Mouse (Mus musculus): Measurements from ENCODE around the gene Usp46. TPM values are rescaled to one million over a fixed set of nuclear protein-coding genes. Genes with fewer than 3 reads are reported as not detected.

Gene Usp46
- polyA plus RNA-seq, 1 experiment from 2014 or later, result 32.9 TPM

- Histone ChIP-seq H3K36me3 (ENCODE audit: control insufficient read depth, insufficient read depth, low read length) (no peaks in the 10 kb centered on the region), H3K27me3 (replicated peaks; ENCODE audit: control insufficient read depth, insufficient read depth, low read length) (no peaks in the 10 kb centered on the region), H3K9me3 (ENCODE audit: control insufficient read depth, low read length) (no peaks in the 10 kb centered on the region), H3K4me2 (no peak overlapping the region), H3K4me3 (ENCODE audit: low read depth, low read length) (no peak overlapping the region), H3K27ac (ENCODE audit: low read depth, low read length) (no peak overlapping the region), H3K9ac (ENCODE audit: low read depth, low read length) (no peak overlapping the region), H3K4me1 (replicated peaks; ENCODE audit: control insufficient read depth, insufficient read depth, low read length) (no peaks in the 10 kb centered on the region)
- 84% methylated on average over 5 of the region's 5 CpGs for WGBS
- ATAC-seq (replicated peaks; ENCODE audit: low FRiP score) (no peak), DNase-seq (ENCODE audit: low spot score) (no peak)
Measured at GRCm38 (mm10) chr5:73958096-73958495, 110.1 kb downstream of the Usp46 start.

- H3K4me3 ChIP-seq (ENCODE audit: low read depth, low read length), result no peak overlapping the region
- DNase-seq (ENCODE audit: low spot score), result no peak
- no peaks in the 10 kb centered on the region for H3K9me3 ChIP-seq (ENCODE audit: control insufficient read depth, low read length)
- no peaks in the 10 kb centered on the region for H3K36me3 ChIP-seq (ENCODE audit: control insufficient read depth, insufficient read depth, low read length)
- no peaks in the 10 kb centered on the region for H3K4me1 ChIP-seq (replicated peaks; ENCODE audit: control insufficient read depth, insufficient read depth, low read length)
- ATAC-seq (replicated peaks; ENCODE audit: low FRiP score), result no peak
- no peak overlapping the region for H3K27ac ChIP-seq (ENCODE audit: low read depth, low read length)
- WGBS, result 74% methylated on average over 3 of the region's 3 CpGs
- no peak overlapping the region for H3K9ac ChIP-seq (ENCODE audit: low read depth, low read length)
- H3K27me3 ChIP-seq (replicated peaks; ENCODE audit: control insufficient read depth, insufficient read depth, low read length), result no peaks in the 10 kb centered on the region
- H3K4me2 ChIP-seq, result no peak overlapping the region
Measured at GRCm38 (mm10) chr5:73955691-73956090, 112.5 kb downstream of the Usp46 start.

DNA sequence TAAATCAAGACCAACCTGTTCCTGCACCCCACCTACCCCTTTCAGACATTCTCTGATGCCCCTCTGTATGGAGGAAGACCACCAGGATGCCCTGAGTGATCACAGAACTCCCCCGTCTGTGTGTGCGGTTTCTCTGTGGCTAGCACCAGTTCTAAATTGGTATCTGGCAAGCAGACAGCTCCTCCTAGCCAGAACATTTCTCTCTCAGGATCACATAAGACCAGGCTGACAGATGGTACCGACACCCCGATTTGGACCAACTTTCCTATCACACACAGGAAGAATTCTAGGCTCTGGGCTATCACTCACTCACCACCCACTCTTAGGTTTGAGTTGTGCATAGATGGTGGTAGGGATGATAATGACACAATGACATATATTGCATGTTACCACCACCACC lies 113.2 kb downstream of the Usp46 start:
- no peak overlapping the region for H3K4me3 ChIP-seq (ENCODE audit: low read depth, low read length)
- no peak for ATAC-seq (replicated peaks; ENCODE audit: low FRiP score)
- 88% methylated on average over 4 of the region's 4 CpGs for WGBS
- no peak for DNase-seq (ENCODE audit: low spot score)
- H3K27me3 ChIP-seq (replicated peaks; ENCODE audit: control insufficient read depth, insufficient read depth, low read length), result no peaks in the 10 kb centered on the region
- H3K27ac ChIP-seq (ENCODE audit: low read depth, low read length), result no peak overlapping the region
- H3K9me3 ChIP-seq (ENCODE audit: control insufficient read depth, low read length), result no peaks in the 10 kb centered on the region
- H3K4me2 ChIP-seq, result no peak overlapping the region
- H3K36me3 ChIP-seq (ENCODE audit: control insufficient read depth, insufficient read depth, low read length), result no peaks in the 10 kb centered on the region
- no peak overlapping the region for H3K9ac ChIP-seq (ENCODE audit: low read depth, low read length)
- no peaks in the 10 kb centered on the region for H3K4me1 ChIP-seq (replicated peaks; ENCODE audit: control insufficient read depth, insufficient read depth, low read length)

GRCm38 (mm10) chr5:73953066-73953614 lies 115.1 kb downstream of the Usp46 start:
- Histone ChIP-seq H3K27ac (ENCODE audit: low read depth, low read length) (no peak overlapping the region), H3K27me3 (replicated peaks; ENCODE audit: control insufficient read depth, insufficient read depth, low read length) (no peaks in the 10 kb centered on the region), H3K4me1 (replicated peaks; ENCODE audit: control insufficient read depth, insufficient read depth, low read length) (no peaks in the 10 kb centered on the region), H3K4me3 (ENCODE audit: low read depth, low read length) (no peak overlapping the region), H3K9me3 (ENCODE audit: control insufficient read depth, low read length) (no peaks in the 10 kb centered on the region), H3K4me2 (no peak overlapping the region), H3K9ac (ENCODE audit: low read depth, low read length) (no peak overlapping the region), H3K36me3 (ENCODE audit: control insufficient read depth, insufficient read depth, low read length) (no peaks in the 10 kb centered on the region)
- no peak for DNase-seq (ENCODE audit: low spot score)
- no peak for ATAC-seq (replicated peaks; ENCODE audit: low FRiP score)
- 77% methylated on average over 3 of the region's 3 CpGs for WGBS

DNA sequence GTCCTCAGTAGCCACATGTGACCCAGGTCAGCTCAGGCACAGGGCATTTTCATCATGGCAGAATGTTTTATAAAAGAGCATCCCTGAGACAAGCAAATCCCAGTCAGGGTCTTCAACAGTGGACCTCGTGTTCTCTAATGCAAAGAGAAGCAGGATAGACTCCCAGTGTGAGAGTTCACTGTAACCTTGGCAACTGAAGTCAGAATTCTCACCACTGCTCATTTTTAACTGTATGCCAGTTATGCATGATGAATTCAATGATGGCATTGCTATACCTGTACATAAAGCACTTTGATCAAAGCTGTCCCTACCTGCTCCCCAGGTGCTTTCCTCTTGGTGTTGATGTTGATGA lies 116.6 kb downstream of the Usp46 start:
- H3K4me1 ChIP-seq (replicated peaks; ENCODE audit: control insufficient read depth, insufficient read depth, low read length), result no peaks in the 10 kb centered on the region
- H3K4me3 ChIP-seq (ENCODE audit: low read depth, low read length), result no peak overlapping the region
- H3K9me3 ChIP-seq (ENCODE audit: control insufficient read depth, low read length), result no peaks in the 10 kb centered on the region
- H3K27me3 ChIP-seq (replicated peaks; ENCODE audit: control insufficient read depth, insufficient read depth, low read length), result no peaks in the 10 kb centered on the region
- no peak for ATAC-seq (replicated peaks; ENCODE audit: low FRiP score)
- H3K9ac ChIP-seq (ENCODE audit: low read depth, low read length), result no peak overlapping the region
- no peak overlapping the region for H3K4me2 ChIP-seq
- H3K36me3 ChIP-seq (ENCODE audit: control insufficient read depth, insufficient read depth, low read length), result no peaks in the 10 kb centered on the region
- DNase-seq (ENCODE audit: low spot score), result no peak
- H3K27ac ChIP-seq (ENCODE audit: low read depth, low read length), result no peak overlapping the region
- 82% methylated on average over 1 of the region's 1 CpGs for WGBS

DNA sequence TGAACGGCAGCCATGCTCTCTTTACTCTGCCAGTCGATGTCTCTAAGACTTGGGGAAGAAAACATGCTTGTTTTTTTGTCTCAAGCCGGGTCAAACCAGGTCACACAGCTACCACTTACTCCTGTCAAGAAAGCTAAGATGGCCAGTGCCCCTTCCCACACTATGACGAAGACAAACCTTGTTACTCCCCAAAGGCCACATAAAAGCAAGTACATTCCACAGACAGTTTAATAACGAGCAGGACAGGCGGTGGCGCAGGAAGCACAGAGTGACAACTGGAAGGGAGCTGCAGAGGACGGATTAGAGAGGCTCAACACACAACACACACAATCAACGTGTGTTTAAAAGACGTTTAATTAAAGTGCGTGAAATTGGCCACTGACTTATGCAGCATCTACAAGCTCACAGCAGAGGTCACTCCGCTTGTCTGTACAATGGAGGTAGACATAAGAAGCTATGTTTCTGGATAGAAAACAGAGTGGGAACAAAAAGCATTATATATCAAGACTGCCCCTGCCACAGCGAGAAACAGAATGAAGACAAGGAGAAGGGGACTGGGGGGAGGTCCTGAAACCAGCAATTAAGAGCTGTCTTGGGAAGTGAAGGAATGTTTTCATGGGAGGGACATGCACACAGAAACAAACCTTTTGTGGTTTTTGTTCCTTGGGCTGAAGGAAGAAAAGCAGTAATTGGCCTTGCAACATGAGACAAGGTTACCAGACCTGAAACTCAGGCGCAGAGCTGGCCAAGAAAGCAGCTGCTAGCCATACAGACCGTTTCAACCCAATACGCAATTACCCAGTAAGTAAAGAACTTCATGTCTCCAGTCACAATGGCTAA lies 117.2 kb downstream of the Usp46 start:
- Histone ChIP-seq H3K4me2 (no peak overlapping the region), H3K9ac (ENCODE audit: low read depth, low read length) (no peak overlapping the region), H3K4me3 (ENCODE audit: low read depth, low read length) (no peak overlapping the region), H3K27me3 (replicated peaks; ENCODE audit: control insufficient read depth, insufficient read depth, low read length) (no peaks in the 10 kb centered on the region), H3K27ac (ENCODE audit: low read depth, low read length) (no peak overlapping the region), H3K4me1 (replicated peaks; ENCODE audit: control insufficient read depth, insufficient read depth, low read length) (no peaks in the 10 kb centered on the region), H3K36me3 (ENCODE audit: control insufficient read depth, insufficient read depth, low read length) (no peaks in the 10 kb centered on the region), H3K9me3 (ENCODE audit: control insufficient read depth, low read length) (no peaks in the 10 kb centered on the region)
- 76% methylated on average over 16 of the region's 16 CpGs for WGBS
- no peak for DNase-seq (ENCODE audit: low spot score)
- no peak for ATAC-seq (replicated peaks; ENCODE audit: low FRiP score)

Other genes starting within 250 kb of the Usp46 start
- gene Rasl11b, start 126.9 kb upstream of the Usp46 start, polyA plus RNA-seq (2014; fragmentation: Nextera tagmentation; extraction: Ambion mirVana), result 13.9 and 14.7 TPM in 2 replicates